Mouse (Mus musculus) kidney, postnatal 0 days (tissue): ENCODE results near the gene Gm42791. TPM values are rescaled to one million over a fixed set of nuclear protein-coding genes. Genes with fewer than 3 reads are reported as not detected.
A peak's percentile ranks its signal among the peaks of the same experiment; 100 is the strongest.

ENCODE experiments used
- ATAC-seq: fragments of 200-750 bp; cut with Nextera tagmentation; replicated peaks from 2 replicates; pipeline ENCODE4 v1.8.0; 2017; ENCODE audit warnings: low read depth, moderate number of reproducible peaks, moderate TSS enrichment, moderate library complexity; ENCODE audit not compliant: low FRiP score
- DNase-seq: peaks from one replicate; pipeline ENCODE4 v3.0.0-alpha.2; 2016; ENCODE audit warnings: low spot score
- H3K27ac ChIP-seq: fragments of 300-500 bp; sonication (generic); 2 replicates; pipeline ENCODE4 v1.5.1; 2014; ENCODE audit warnings: mild to moderate bottlenecking
- H3K27me3 ChIP-seq: fragments of 300-500 bp; sonication (generic); 2 replicates; pipeline ENCODE4 v1.6.1; 2014; ENCODE audit warnings: low read length, mixed read lengths; ENCODE audit not compliant: insufficient read depth
- H3K36me3 ChIP-seq: fragments of 300-500 bp; sonication (generic); 2 replicates; pipeline ENCODE4 v1.6.1; 2014; ENCODE audit warnings: low read length, mixed read lengths; ENCODE audit not compliant: insufficient read depth
- H3K4me1 ChIP-seq: fragments of 300-500 bp; sonication (generic); replicated peaks from 2 replicates; pipeline ENCODE4 v1.6.1; 2014; ENCODE audit warnings: antibody characterized with exemption, low read length, mixed read lengths; ENCODE audit not compliant: insufficient read depth
- H3K4me2 ChIP-seq: fragments of 300-500 bp; sonication (generic); 2 replicates; pipeline ENCODE4 v1.6.1; 2014; ENCODE audit warnings: mild to moderate bottlenecking, low read length, moderate library complexity, mixed read lengths
- H3K4me3 ChIP-seq: fragments of 300-500 bp; sonication (generic); replicated peaks from 2 replicates; pipeline ENCODE4 v1.5.1; 2014; ENCODE audit warnings: low read depth, low read length
- H3K9ac ChIP-seq: fragments of 300-500 bp; sonication (generic); 2 replicates; pipeline ENCODE4 v1.6.1; 2014; ENCODE audit warnings: low read depth, low read length
- H3K9me3 ChIP-seq: fragments of 300-500 bp; sonication (generic); replicated peaks from 2 replicates; pipeline ENCODE4 v1.6.1; 2016; ENCODE audit warnings: low read length, inconsistent platforms, mixed read lengths
- CTCF ChIP-seq: IDR thresholded peaks from 2 replicates; pipeline ENCODE4 v1.5.1; 2016; ENCODE audit warnings: antibody characterized with exemption, low read depth, mild to moderate bottlenecking, moderate library complexity
- WGBS: fragments of 180-500 bp; shearing (Covaris S2); extraction: QIAGEN DNeasy Blood & Tissue Kit; methylation state at CpG from one replicate; pipeline ENCODE4 v1.1.7; 2014; 5-methylcytosine and 5-hydroxymethylcytosine counted together
- polyA plus RNA-seq: library from polyadenylated mRNA; unstranded; fragments of >200 nt; fragmentation: Nextera tagmentation; extraction: Ambion mirVana; gene quantifications from 2 replicates; pipeline ENCODE4 v1.2.1, GENCODE M21; 2015

Gm42791 gene
- polyA plus RNA-seq, 1 experiment from 2014 or later, result not detected

- Histone ChIP-seq H3K9ac (peak overlapping the region; percentile 50; the same call in 1 of the 2 replicates), H3K4me3 (peak overlapping the region; percentile 26)
- DNase-seq, result no peak
Measured at GRCm38 (mm10) chr5:149005701-149006361, 10.9 kb upstream of the Gm42791 start.

DNA sequence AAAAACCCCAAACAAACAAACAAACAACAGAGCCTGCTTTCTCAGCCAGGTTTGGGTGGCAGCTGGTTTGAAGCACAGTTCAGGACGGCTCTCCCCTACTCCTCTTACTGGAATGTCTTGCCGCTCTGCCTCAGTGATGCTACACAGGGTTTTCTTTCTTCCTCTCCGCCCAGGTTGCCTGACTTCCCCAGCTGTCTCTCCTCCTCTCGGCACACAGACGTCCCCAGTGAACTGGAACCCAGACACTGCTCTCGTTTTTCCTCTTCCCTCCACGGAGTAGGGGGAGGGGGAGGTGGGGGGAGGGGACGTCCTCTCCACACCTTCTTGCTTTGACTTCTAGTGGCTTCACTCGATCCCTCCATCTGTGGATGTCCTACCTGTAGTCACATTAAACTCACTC lies 10.1 kb upstream of the Gm42791 start:
- Histone ChIP-seq H3K27ac (no peak overlapping the region), H3K9ac (no peak overlapping the region), H3K36me3 (no peaks in the 10 kb centered on the region), H3K9me3 (no peaks in the 10 kb centered on the region), H3K4me2 (no peak overlapping the region), H3K4me3 (no peak overlapping the region), H3K27me3 (no peaks in the 10 kb centered on the region), H3K4me1 (peaks cover 25% of the 10 kb centered on the region)
- peak; percentile 75 for DNase-seq
- no peak for TF ChIP-seq CTCF
- 13% methylated on average over 9 of the region's 9 CpGs for WGBS
- ATAC-seq, result peak; percentile 22; the same call in 1 of the 2 replicates

More at GRCm38 (mm10) chr5:149005701-149006361, 10.9 kb upstream of the Gm42791 start:
- ATAC-seq, result no peak
- WGBS, result 47% methylated on average over 9 of the region's 9 CpGs
- TF ChIP-seq CTCF, result no peak
- Histone ChIP-seq H3K27me3 (no peaks in the 10 kb centered on the region), H3K36me3 (no peaks in the 10 kb centered on the region), H3K4me2 (peak overlapping the region; percentile 60), H3K27ac (peak overlapping the region; percentile 83), H3K9me3 (no peaks in the 10 kb centered on the region), H3K4me1 (peaks cover 25% of the 10 kb centered on the region)

- TF ChIP-seq CTCF, result no peak
- Histone ChIP-seq H3K4me1 (peaks cover 25% of the 10 kb centered on the region), H3K9ac (no peak overlapping the region), H3K4me2 (no peak overlapping the region), H3K36me3 (no peaks in the 10 kb centered on the region), H3K4me3 (no peak overlapping the region), H3K9me3 (no peaks in the 10 kb centered on the region), H3K27me3 (no peaks in the 10 kb centered on the region), H3K27ac (peak overlapping the region; percentile 90)
- DNase-seq (no peak), ATAC-seq (no peak)
- WGBS, result 36% methylated on average over 2 of the region's 2 CpGs
Measured at GRCm38 (mm10) chr5:149003137-149003536, 8.2 kb upstream of the Gm42791 start.

DNA sequence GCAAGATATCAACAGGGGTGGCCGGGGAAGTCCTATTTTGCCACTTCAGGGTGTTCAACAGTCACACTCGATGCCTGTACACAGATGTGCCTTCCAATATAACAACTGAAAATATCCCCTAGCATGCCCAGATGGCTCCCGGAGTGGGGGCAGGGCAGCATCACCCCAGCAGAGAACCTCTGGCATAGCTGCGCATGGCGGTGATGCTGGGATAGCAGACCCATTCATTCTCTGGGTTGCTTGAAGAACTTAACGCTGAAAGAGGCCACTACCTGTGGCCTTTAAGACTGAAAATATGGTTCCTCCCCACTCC lies 7.8 kb upstream of the Gm42791 start:
- ATAC-seq, result no peak
- DNase-seq, result no peak
- TF ChIP-seq CTCF, result no peak
- no peak overlapping the region for H3K9ac ChIP-seq
- no peaks in the 10 kb centered on the region for H3K36me3 ChIP-seq
- no peak overlapping the region for H3K4me3 ChIP-seq
- H3K9me3 ChIP-seq, result no peaks in the 10 kb centered on the region
- H3K27ac ChIP-seq, result peak overlapping the region; percentile 90
- H3K4me1 ChIP-seq, result peaks cover 25% of the 10 kb centered on the region
- WGBS, result 53% methylated on average over 6 of the region's 6 CpGs
- H3K4me2 ChIP-seq, result peak overlapping the region; percentile 28; the same call in 1 of the 2 replicates
- no peaks in the 10 kb centered on the region for H3K27me3 ChIP-seq

DNA sequence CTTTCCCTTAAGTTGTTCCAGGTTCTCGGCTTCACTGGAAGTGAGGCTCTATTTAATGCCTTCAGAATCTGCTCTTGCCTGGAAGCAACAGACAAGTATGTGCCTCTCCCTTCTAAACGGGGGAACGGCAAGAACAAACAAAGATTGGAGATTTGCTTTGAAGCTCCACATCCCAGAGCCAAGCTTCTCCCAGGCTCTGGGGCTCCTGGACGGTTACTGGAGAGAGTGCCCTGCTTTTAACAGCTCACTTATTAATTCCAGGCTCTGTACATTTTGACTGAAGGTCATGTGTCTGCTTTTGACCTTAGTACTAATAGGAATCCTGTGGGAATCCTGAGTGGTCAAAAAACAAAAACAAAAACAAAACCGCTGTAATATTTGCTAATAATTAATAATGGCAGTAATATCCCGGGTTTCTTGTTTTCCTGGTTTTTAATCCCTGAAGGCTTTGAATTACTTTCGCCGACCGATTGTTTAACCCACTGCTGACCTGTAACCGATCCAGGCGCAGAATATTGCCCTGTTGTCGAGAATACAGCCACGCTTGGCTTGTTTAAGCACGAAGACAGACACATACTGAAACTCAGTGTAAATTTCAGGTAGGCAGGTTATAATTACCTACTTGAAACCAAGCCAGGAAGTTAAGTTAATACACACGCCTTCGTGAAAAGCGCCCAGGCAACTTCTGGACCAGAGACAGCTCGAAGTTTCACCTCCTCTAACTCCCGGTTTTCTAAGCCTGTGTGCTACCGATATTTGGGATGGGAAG lies 7.3 kb upstream of the Gm42791 start:
- Histone ChIP-seq H3K27ac (peak overlapping the region; percentile 90), H3K27me3 (no peaks in the 10 kb centered on the region), H3K4me2 (peak overlapping the region; percentile 28), H3K9me3 (no peaks in the 10 kb centered on the region), H3K4me3 (no peak overlapping the region), H3K9ac (no peak overlapping the region), H3K36me3 (no peaks in the 10 kb centered on the region), H3K4me1 (peaks cover 21% of the 10 kb centered on the region)
- ATAC-seq, result no peak
- WGBS, result 26% methylated on average over 20 of the region's 20 CpGs
- peak; percentile 55 for DNase-seq
- no peak for TF ChIP-seq CTCF

- DNase-seq (no peak), ATAC-seq (no peak)
- no peaks in the 10 kb centered on the region for H3K36me3 ChIP-seq
- no peak for TF ChIP-seq CTCF
- H3K27ac ChIP-seq, result no peak overlapping the region
- no peaks in the 10 kb centered on the region for H3K27me3 ChIP-seq
- no peak overlapping the region for H3K4me2 ChIP-seq
- no peak overlapping the region for H3K4me3 ChIP-seq
- H3K4me1 ChIP-seq, result peaks cover 14% of the 10 kb centered on the region
- 91% methylated on average over 7 of the region's 7 CpGs for WGBS
- H3K9me3 ChIP-seq, result no peaks in the 10 kb centered on the region
- H3K9ac ChIP-seq, result no peak overlapping the region
Measured at GRCm38 (mm10) chr5:148999802-149000201, 4.9 kb upstream of the Gm42791 start.
